Mouse (Mus musculus): ENCODE measurements around the gene Fam243.

DNA sequence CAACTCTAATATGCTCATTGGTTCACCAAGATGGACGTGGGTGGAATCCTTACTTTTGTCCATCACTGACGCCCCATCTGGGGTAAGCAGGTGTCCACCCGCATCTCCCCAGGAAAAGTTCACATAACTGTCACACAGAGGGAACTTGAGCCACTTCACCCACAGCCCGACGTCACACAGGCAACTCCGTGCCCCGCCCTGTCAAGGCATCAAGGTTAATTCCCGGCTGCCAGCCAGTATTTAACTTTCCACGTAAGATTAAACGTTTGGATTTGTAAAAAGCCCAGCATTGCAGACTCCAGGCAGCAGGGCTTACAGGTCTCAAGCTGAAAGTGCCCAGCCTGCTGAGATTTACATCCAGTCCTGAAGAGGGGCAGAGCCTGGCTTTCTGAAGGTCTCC, 29.1 kb downstream of the Fam243 start, which contains the start of gene Kcne2:
- TF ChIP-seq CTCF (IDR thresholded peaks at IDR 0.05; ENCODE audit: low read depth) (no peak), EP300 (optimal IDR thresholded peaks at IDR 0.05) (no peak)
